Mouse (Mus musculus) midbrain, embryonic 10.5 days (tissue): ENCODE measurements around the gene Rcan2. TPM values are rescaled to one million over a fixed set of nuclear protein-coding genes. Genes with fewer than 3 reads are reported as not detected.

Source experiments
- DNase-seq: peaks from one replicate; pipeline ENCODE4 v3.0.0-alpha.2; 2017; ENCODE audit warnings: low spot score
- H3K27ac ChIP-seq: fragments of 300-500 bp; sonication (generic); replicated peaks from 2 replicates; pipeline ENCODE4 v1.5.1; 2016; ENCODE audit warnings: mild to moderate bottlenecking
- H3K27me3 ChIP-seq: fragments of 300-500 bp; sonication (generic); 2 replicates; pipeline ENCODE4 v1.6.1; 2016; ENCODE audit warnings: low read depth, mild to moderate bottlenecking; ENCODE audit not compliant: poor library complexity, severe bottlenecking
- H3K36me3 ChIP-seq: fragments of 300-500 bp; sonication (generic); 2 replicates; pipeline ENCODE4 v1.6.1; 2016; ENCODE audit warnings: mild to moderate bottlenecking, moderate library complexity
- H3K4me1 ChIP-seq: fragments of 300-500 bp; sonication (generic); 2 replicates; pipeline ENCODE4 v1.6.1; 2016
- H3K4me3 ChIP-seq: fragments of 300-500 bp; sonication (generic); 2 replicates; pipeline ENCODE4 v1.5.1; 2016; ENCODE audit warnings: mild to moderate bottlenecking, moderate library complexity
- H3K9me3 ChIP-seq: fragments of 300-500 bp; sonication (generic); replicated peaks from 2 replicates; pipeline ENCODE4 v1.6.1; 2016; ENCODE audit warnings: mild to moderate bottlenecking
- whole genome bisulfite sequencing: fragments of 180-500 bp; shearing (Covaris S2); methylation state at CpG from one replicate; pipeline ENCODE4 v1.1.7; 2016; 5-methylcytosine and 5-hydroxymethylcytosine counted together
- polyA plus RNA-seq: library from polyadenylated mRNA; unstranded; fragments of >200 nt; fragmentation: Nextera tagmentation; extraction: Ambion mirVana; gene quantifications from 2 replicates; pipeline ENCODE4 v1.2.1, GENCODE M21; 2016

Rcan2 gene
- polyA plus RNA-seq: 5.6 and 10.9 TPM in 2 replicates

- Histone ChIP-seq H3K27me3 (peaks cover 32% of the 10 kb centered on the region), H3K36me3 (no peaks in the 10 kb centered on the region), H3K27ac (peak within 1 kb of the TSS; percentile 84), H3K4me1 (peaks cover 17% of the 10 kb centered on the region), H3K9me3 (no peaks in the 10 kb centered on the region), H3K4me3 (peak within 1 kb of the TSS; percentile 77)
- 2% methylated on average over 7 of the region's 7 CpGs for WGBS
- DNase-seq: peak; percentile 30
These were observed at the start of gene Rcan2 for GRCm38 (mm10) chr17:43801077-43801476. Gene Rcan2 (plus strand): TSS chr17:43801351.

- no peak for DNase-seq
- H3K27ac ChIP-seq: no peak overlapping the region
These were observed 48.3 kb upstream of the Rcan2 start for GRCm38 (mm10) chr17:43752811-43753210.

GRCm38 (mm10) chr17:43754687-43755086 lies 46.5 kb upstream of the Rcan2 start:
- Histone ChIP-seq H3K9me3 (no peaks in the 10 kb centered on the region), H3K4me1 (no peaks in the 10 kb centered on the region), H3K36me3 (no peaks in the 10 kb centered on the region), H3K4me3 (no peak overlapping the region), H3K27me3 (no peaks in the 10 kb centered on the region), H3K27ac (no peak overlapping the region)
- DNase-seq: no peak
- WGBS: 76% methylated on average over 5 of the region's 5 CpGs

More at GRCm38 (mm10) chr17:43752811-43753210, 48.3 kb upstream of the Rcan2 start:
- WGBS: 88% methylated on average over 1 of the region's 1 CpGs
- Histone ChIP-seq H3K4me1 (no peaks in the 10 kb centered on the region), H3K4me3 (no peak overlapping the region), H3K27me3 (no peaks in the 10 kb centered on the region), H3K36me3 (no peaks in the 10 kb centered on the region), H3K9me3 (no peaks in the 10 kb centered on the region)

GRCm38 (mm10) chr17:43758607-43759259 lies 42.4 kb upstream of the Rcan2 start:
- no peaks in the 10 kb centered on the region for H3K9me3 ChIP-seq
- H3K27ac ChIP-seq: no peak overlapping the region
- no peaks in the 10 kb centered on the region for H3K4me1 ChIP-seq
- WGBS: 67% methylated on average over 15 of the region's 15 CpGs
- no peak for DNase-seq
- H3K4me3 ChIP-seq: no peak overlapping the region
- H3K27me3 ChIP-seq: no peaks in the 10 kb centered on the region
- no peaks in the 10 kb centered on the region for H3K36me3 ChIP-seq

GRCm38 (mm10) chr17:43784531-43784930 lies 16.6 kb upstream of the Rcan2 start:
- H3K9me3 ChIP-seq: 0 out of 2 replicates have a peak, but pooled peaks cover 3% of the 10 kb centered on the region
- no peaks in the 10 kb centered on the region for H3K4me1 ChIP-seq
- no peak for DNase-seq
- no peaks in the 10 kb centered on the region for H3K27me3 ChIP-seq
- H3K4me3 ChIP-seq: no peak overlapping the region
- no peak overlapping the region for H3K27ac ChIP-seq
- WGBS: 76% methylated on average over 4 of the region's 4 CpGs
- H3K36me3 ChIP-seq: no peaks in the 10 kb centered on the region

- H3K27me3 ChIP-seq: no peaks in the 10 kb centered on the region
- no peaks in the 10 kb centered on the region for H3K4me1 ChIP-seq
- no peaks in the 10 kb centered on the region for H3K9me3 ChIP-seq
- H3K36me3 ChIP-seq: no peaks in the 10 kb centered on the region
- 90% methylated on average over 5 of the region's 5 CpGs for WGBS
- H3K27ac ChIP-seq: no peak overlapping the region
- no peak for DNase-seq
- H3K4me3 ChIP-seq: no peak overlapping the region
These were observed 12.9 kb upstream of the Rcan2 start for GRCm38 (mm10) chr17:43788222-43788621.

- no peak for DNase-seq
- no peaks in the 10 kb centered on the region for H3K36me3 ChIP-seq
- H3K4me3 ChIP-seq: no peak overlapping the region
- H3K9me3 ChIP-seq: no peaks in the 10 kb centered on the region
- no peaks in the 10 kb centered on the region for H3K4me1 ChIP-seq
- no peak overlapping the region for H3K27ac ChIP-seq
- no peaks in the 10 kb centered on the region for H3K27me3 ChIP-seq
These were observed 11.8 kb upstream of the Rcan2 start for GRCm38 (mm10) chr17:43789376-43789775.

- no peak overlapping the region for H3K27ac ChIP-seq
- no peaks in the 10 kb centered on the region for H3K36me3 ChIP-seq
- H3K4me1 ChIP-seq: no peaks in the 10 kb centered on the region
- H3K4me3 ChIP-seq: no peak overlapping the region
- no peaks in the 10 kb centered on the region for H3K27me3 ChIP-seq
- no peaks in the 10 kb centered on the region for H3K9me3 ChIP-seq
- 93% methylated on average over 3 of the region's 3 CpGs for WGBS
- no peak for DNase-seq
These were observed 9.4 kb upstream of the Rcan2 start for GRCm38 (mm10) chr17:43791751-43792150.

DNA sequence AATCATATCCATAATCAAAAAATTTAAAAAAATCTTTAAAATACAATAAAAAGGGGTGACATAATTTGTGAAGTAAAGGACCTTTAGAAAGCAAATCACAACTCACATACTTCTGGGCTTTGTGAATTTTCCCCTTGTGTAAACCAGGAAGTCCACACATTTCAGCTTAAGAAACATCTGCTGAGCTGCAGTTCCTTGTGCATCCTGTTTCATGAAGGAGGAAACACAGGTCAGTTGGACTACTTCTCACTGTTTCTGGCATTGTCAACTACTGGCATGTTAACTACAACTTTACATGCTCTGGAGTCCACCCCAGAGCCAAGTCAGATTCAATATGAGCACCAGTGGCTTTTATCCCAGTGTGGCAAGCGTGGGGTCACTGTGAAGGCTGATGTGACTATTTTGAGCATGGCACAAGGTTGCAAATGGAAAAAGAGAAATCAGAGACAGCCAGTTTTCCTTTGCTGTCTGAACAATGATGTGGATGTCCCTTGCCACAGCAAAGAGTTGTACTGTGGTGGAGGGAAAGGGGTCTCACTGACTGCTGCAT lies 6.3 kb upstream of the Rcan2 start:
- H3K4me3 ChIP-seq: no peak overlapping the region
- no peak for DNase-seq
- no peaks in the 10 kb centered on the region for H3K36me3 ChIP-seq
- H3K27me3 ChIP-seq: no peaks in the 10 kb centered on the region
- no peaks in the 10 kb centered on the region for H3K9me3 ChIP-seq
- H3K4me1 ChIP-seq: no peaks in the 10 kb centered on the region
- no peak overlapping the region for H3K27ac ChIP-seq
- WGBS: 83% methylated on average over 1 of the region's 1 CpGs

- Histone ChIP-seq H3K36me3 (no peaks in the 10 kb centered on the region), H3K27ac (peak overlapping the region; percentile 84), H3K4me1 (peaks cover 17% of the 10 kb centered on the region), H3K4me3 (peak overlapping the region; percentile 77), H3K9me3 (no peaks in the 10 kb centered on the region), H3K27me3 (peaks cover 32% of the 10 kb centered on the region)
- WGBS: 0% methylated on average over 55 of the region's 55 CpGs
- peak; percentile 78 for DNase-seq
These were observed 633 bp downstream of the Rcan2 start for GRCm38 (mm10) chr17:43801595-43802373.

DNA sequence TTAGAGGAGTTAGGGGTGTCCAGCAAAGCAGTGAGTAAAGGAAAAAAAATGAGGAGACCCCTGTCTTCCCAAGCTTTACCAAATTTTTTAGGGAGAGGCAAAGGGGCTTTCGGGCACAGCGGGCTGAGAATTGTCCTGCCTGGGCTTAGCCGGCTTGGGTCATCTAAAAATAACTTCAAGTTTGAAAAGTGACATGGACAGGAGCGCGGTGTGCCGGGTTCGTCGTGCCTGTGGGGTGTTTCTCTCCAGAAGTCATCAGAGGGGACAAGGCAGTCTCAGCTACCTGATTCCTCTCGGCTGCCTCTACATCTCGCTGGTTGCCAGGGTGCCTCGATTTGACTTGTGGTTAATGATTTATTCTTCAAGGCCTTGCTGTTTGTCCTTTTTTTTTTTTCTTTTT lies 1.3 kb downstream of the Rcan2 start:
- Histone ChIP-seq H3K27ac (no peak overlapping the region), H3K36me3 (no peaks in the 10 kb centered on the region), H3K4me1 (peaks cover 17% of the 10 kb centered on the region), H3K4me3 (peak overlapping the region; percentile 77), H3K27me3 (peaks cover 32% of the 10 kb centered on the region), H3K9me3 (no peaks in the 10 kb centered on the region)
- DNase-seq: no peak
- 70% methylated on average over 11 of the region's 11 CpGs for WGBS

DNA sequence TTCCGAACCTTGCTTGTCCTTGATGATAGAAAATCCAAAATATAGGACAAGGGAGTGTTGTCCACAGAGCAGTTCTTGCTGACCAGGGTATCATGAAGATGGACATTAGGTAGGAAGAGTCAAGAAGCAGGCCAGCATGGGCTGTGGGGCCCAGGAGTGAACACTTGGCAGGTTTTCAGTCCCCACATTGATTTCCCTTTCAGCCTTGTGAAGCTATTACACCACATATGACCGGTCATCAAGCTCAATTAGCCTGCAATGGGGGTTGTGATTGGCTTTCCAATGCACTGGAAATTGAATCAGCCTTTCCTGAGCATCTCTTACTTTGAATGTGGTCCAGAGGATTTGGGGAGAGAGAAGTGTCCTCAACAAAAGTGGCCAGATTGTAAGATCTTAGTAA lies 2.0 kb downstream of the Rcan2 start:
- 89% methylated on average over 2 of the region's 2 CpGs for WGBS

GRCm38 (mm10) chr17:43803764-43804163 lies 2.6 kb downstream of the Rcan2 start:
- Histone ChIP-seq H3K27me3 (peaks cover 32% of the 10 kb centered on the region), H3K4me1 (peaks cover 17% of the 10 kb centered on the region), H3K4me3 (no peak overlapping the region), H3K36me3 (no peaks in the 10 kb centered on the region), H3K9me3 (no peaks in the 10 kb centered on the region), H3K27ac (no peak overlapping the region)
- no peak for DNase-seq
- 90% methylated on average over 6 of the region's 6 CpGs for WGBS

More for the DNA sequence above, 2.0 kb downstream of the Rcan2 start:
- no peak for DNase-seq
- Histone ChIP-seq H3K4me3 (no peak overlapping the region), H3K4me1 (peaks cover 17% of the 10 kb centered on the region), H3K9me3 (no peaks in the 10 kb centered on the region), H3K27me3 (peaks cover 32% of the 10 kb centered on the region), H3K36me3 (no peaks in the 10 kb centered on the region), H3K27ac (no peak overlapping the region)
